Mouse (Mus musculus) intestine, embryonic 15.5 days (tissue): ENCODE data around the gene Dnah3. TPM values are rescaled to one million over a fixed set of nuclear protein-coding genes. Genes with fewer than 3 reads are reported as not detected.

Experiments used
- ATAC-seq: fragments of 200-750 bp; cut with Nextera tagmentation; 2 replicates; pipeline ENCODE4 v1.8.0; 2017; ENCODE audit warnings: moderate TSS enrichment, moderate library complexity
- H3K27ac ChIP-seq: fragments of 300-500 bp; sonication (generic); 2 replicates; pipeline ENCODE4 v1.5.1; 2015; ENCODE audit warnings: mild to moderate bottlenecking, inconsistent platforms
- H3K27me3 ChIP-seq: fragments of 300-500 bp; sonication (generic); replicated peaks from 2 replicates; pipeline ENCODE4 v1.6.1; 2015; ENCODE audit warnings: inconsistent platforms
- H3K36me3 ChIP-seq: fragments of 300-500 bp; sonication (generic); 2 replicates; pipeline ENCODE4 v1.6.1; 2015; ENCODE audit warnings: inconsistent platforms
- H3K4me1 ChIP-seq: fragments of 300-500 bp; sonication (generic); replicated peaks from 2 replicates; pipeline ENCODE4 v1.6.1; 2015; ENCODE audit warnings: inconsistent platforms
- H3K4me2 ChIP-seq: fragments of 300-500 bp; sonication (generic); replicated peaks from 2 replicates; pipeline ENCODE4 v1.6.1; 2015; ENCODE audit warnings: mild to moderate bottlenecking, inconsistent platforms
- H3K4me3 ChIP-seq: fragments of 300-500 bp; sonication (generic); replicated peaks from 2 replicates; pipeline ENCODE4 v1.5.1; 2015; ENCODE audit warnings: inconsistent platforms
- H3K9ac ChIP-seq: fragments of 300-500 bp; sonication (generic); 2 replicates; pipeline ENCODE4 v1.6.1; 2015; ENCODE audit warnings: inconsistent platforms
- H3K9me3 ChIP-seq: fragments of 300-500 bp; sonication (generic); 2 replicates; pipeline ENCODE4 v1.6.1; 2016; ENCODE audit warnings: inconsistent platforms
- WGBS: fragments of 180-500 bp; shearing (Covaris S2); methylation state at CpG from one replicate; pipeline ENCODE4 v1.1.7; 2015; 5-methylcytosine and 5-hydroxymethylcytosine counted together
- polyA plus RNA-seq: library from polyadenylated mRNA; unstranded; fragments of >200 nt; fragmentation: Nextera tagmentation; extraction: Ambion mirVana; gene quantifications from 2 replicates; pipeline ENCODE4 v1.2.1, GENCODE M21; 2015

Dnah3 gene
- polyA plus RNA-seq, 1 experiment from 2014 or later, result not detected

DNA sequence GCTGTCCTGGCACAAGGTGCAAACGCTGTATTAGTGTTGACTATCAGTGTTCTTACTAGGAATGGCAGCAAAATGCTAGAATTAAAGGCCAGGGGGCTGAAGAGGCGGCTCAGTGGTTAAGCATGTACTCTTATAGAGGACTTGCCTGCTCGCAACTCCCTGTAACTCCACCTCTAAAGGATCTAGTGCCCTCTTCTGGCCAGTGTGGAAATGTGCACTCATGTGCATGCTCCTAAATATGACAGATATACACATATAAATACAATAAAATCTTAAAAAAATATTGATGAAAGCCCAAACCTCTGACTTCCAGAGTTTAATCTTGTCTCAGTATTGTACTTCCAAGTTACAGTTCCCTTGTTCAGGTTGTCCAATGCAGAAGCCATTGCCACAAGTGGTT, 51.1 kb downstream of the Dnah3 start:
- Histone ChIP-seq H3K9me3 (no peaks in the 10 kb centered on the region), H3K9ac (no peak overlapping the region), H3K4me2 (no peak overlapping the region), H3K27ac (no peak overlapping the region), H3K4me1 (no peaks in the 10 kb centered on the region), H3K36me3 (no peaks in the 10 kb centered on the region), H3K4me3 (no peak overlapping the region), H3K27me3 (no peaks in the 10 kb centered on the region)
- no peak for ATAC-seq
- 87% methylated on average over 3 of the region's 3 CpGs for WGBS

DNA sequence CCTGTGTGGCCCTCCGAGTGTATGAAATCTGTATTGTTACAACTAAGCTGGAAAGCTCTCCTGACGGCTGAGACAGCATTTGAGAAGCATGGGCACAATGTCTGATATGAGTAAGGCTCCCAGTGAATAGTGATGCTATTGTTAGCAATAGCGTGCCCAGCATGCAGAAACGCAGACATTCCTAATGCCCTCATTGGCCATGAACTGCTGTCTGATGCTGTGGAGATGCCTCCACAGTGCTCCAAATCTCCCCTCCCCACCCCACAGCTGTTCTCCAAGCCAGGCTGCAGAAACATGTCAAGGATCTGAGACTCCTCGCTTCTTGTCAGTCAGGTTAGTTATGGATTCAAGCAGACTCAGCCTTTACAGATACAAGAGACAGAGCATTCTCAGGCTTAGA, 58.7 kb downstream of the Dnah3 start:
- no peak overlapping the region for H3K27ac ChIP-seq
- no peaks in the 10 kb centered on the region for H3K36me3 ChIP-seq
- H3K9ac ChIP-seq, result no peak overlapping the region
- WGBS, result 75% methylated on average over 5 of the region's 5 CpGs
- H3K4me1 ChIP-seq, result no peaks in the 10 kb centered on the region
- no peak for ATAC-seq
- no peak overlapping the region for H3K4me2 ChIP-seq
- no peak overlapping the region for H3K4me3 ChIP-seq
- H3K9me3 ChIP-seq, result no peaks in the 10 kb centered on the region; the same call in 1 of the 2 replicates
- no peaks in the 10 kb centered on the region for H3K27me3 ChIP-seq

DNA sequence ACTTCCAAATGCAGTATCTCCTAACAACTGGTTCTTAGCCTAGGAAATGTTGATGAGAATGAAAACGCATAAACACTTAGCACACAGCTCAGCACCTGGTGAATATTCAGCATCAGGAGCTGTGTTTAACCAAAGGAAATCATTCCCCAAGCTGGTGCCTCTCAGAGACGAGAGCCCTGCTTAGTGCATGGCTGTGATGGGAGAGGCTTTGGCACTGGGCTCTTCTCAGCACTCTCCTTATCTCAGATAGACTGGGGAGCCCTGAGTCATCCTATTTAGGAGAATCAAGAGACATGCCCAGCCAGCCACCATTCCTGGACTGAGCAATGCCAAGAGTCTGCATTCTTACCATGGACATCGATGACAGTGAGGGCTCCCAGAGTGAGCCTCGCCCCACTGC, 60.1 kb downstream of the Dnah3 start:
- Histone ChIP-seq H3K27me3 (no peaks in the 10 kb centered on the region), H3K4me2 (no peak overlapping the region), H3K9ac (no peak overlapping the region), H3K36me3 (no peaks in the 10 kb centered on the region), H3K4me1 (no peaks in the 10 kb centered on the region), H3K27ac (no peak overlapping the region), H3K9me3 (no peaks in the 10 kb centered on the region; the same call in 1 of the 2 replicates), H3K4me3 (no peak overlapping the region)
- ATAC-seq, result no peak
- 72% methylated on average over 4 of the region's 4 CpGs for WGBS

DNA sequence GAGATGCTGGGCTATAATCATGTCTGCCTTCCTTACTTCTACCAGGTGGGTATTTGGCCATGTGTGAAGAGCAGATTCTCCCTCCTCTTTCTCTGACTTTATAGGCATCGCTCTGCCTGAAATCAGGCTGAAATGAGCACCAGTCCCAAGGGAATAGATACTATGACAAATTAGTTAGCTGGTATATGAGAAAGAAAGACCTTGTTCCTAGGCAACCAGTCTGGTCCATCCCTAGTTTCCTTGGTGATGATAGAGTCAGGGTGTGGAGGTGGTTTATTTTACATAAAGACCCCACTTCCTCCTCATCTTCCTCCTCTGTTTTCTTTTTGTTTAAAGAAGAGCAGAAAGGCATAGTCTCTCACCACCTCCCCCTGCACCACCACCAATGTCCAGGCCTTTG, 60.5 kb downstream of the Dnah3 start:
- Histone ChIP-seq H3K9ac (no peak overlapping the region), H3K9me3 (no peaks in the 10 kb centered on the region; the same call in 1 of the 2 replicates), H3K36me3 (no peaks in the 10 kb centered on the region), H3K4me1 (no peaks in the 10 kb centered on the region), H3K4me3 (no peak overlapping the region), H3K27ac (no peak overlapping the region), H3K4me2 (no peak overlapping the region), H3K27me3 (no peaks in the 10 kb centered on the region)
- WGBS, result 82% methylated on average over 1 of the region's 1 CpGs
- no peak for ATAC-seq

GRCm38 (mm10) chr7:120028669-120029068, 66.4 kb downstream of the Dnah3 start:
- Histone ChIP-seq H3K27ac (no peak overlapping the region), H3K4me1 (no peaks in the 10 kb centered on the region), H3K9ac (no peak overlapping the region), H3K4me2 (no peak overlapping the region), H3K4me3 (no peak overlapping the region), H3K36me3 (no peaks in the 10 kb centered on the region), H3K27me3 (no peaks in the 10 kb centered on the region), H3K9me3 (no peaks in the 10 kb centered on the region; the same call in 1 of the 2 replicates)
- no peak for ATAC-seq
- WGBS, result 93% methylated on average over 1 of the region's 1 CpGs

- Histone ChIP-seq H3K9ac (no peak overlapping the region), H3K9me3 (no peaks in the 10 kb centered on the region), H3K27ac (no peak overlapping the region), H3K27me3 (no peaks in the 10 kb centered on the region), H3K36me3 (no peaks in the 10 kb centered on the region), H3K4me2 (no peak overlapping the region), H3K4me3 (no peak overlapping the region), H3K4me1 (no peaks in the 10 kb centered on the region)
- no peak for ATAC-seq
- 77% methylated on average over 6 of the region's 6 CpGs for WGBS
These were observed 98.0 kb downstream of the Dnah3 start for GRCm38 (mm10) chr7:119997066-119997465.

DNA sequence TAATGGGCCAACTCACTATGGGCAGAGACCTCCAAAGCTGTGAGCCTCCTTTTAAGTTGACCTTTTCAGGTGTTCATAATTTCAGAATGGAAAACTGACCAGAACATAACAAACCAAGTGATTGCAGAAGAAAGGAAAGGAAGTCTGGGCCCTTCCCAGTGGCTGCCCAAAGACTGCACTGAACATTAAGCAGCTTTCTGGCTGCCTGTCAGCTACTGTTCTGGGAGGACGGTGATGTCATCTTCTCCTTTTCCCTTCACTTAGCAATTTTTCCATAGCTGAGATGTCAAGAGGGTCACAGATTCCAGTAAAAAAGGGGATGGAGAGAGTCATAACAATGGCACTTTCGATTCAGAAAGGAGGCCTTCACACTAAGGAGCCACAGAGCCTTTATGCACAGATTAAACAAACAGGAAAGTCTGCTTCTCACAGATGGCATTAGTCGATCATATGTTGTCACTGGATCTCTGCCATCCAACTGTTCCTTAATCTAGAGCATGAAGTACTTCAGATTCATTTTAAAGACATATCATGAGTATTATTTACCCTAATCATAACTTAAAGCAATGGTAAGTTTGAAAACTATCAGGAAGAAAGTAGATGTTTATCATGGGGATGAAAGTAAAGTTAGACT, 109.7 kb downstream of the Dnah3 start:
- H3K4me3 ChIP-seq, result no peak overlapping the region
- H3K9me3 ChIP-seq, result no peaks in the 10 kb centered on the region
- WGBS, result 73% methylated on average over 3 of the region's 3 CpGs
- no peak overlapping the region for H3K4me2 ChIP-seq
- H3K36me3 ChIP-seq, result no peaks in the 10 kb centered on the region
- H3K27me3 ChIP-seq, result no peaks in the 10 kb centered on the region
- no peak overlapping the region for H3K27ac ChIP-seq
- H3K4me1 ChIP-seq, result no peaks in the 10 kb centered on the region
- ATAC-seq, result no peak
- no peak overlapping the region for H3K9ac ChIP-seq

DNA sequence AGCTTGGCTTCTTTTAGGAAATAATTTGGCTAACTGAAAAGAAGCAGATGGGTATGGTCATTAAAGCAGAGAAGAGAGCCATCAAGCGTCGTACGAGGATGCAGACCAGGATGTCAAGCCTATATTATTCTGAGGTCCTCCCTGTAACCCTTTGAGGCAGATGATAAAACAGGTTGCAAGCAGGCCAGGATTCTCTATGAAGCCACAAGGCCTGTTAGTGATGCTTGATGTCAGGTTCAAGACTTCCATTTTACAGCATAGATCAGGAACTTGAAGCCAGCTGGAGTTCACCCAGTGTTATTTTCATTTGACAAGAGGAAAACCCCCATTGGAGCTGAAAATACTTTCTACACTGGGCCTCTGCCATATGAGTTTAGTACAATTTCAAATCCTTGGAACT, 114.9 kb downstream of the Dnah3 start:
- H3K9me3 ChIP-seq, result no peaks in the 10 kb centered on the region
- no peaks in the 10 kb centered on the region for H3K27me3 ChIP-seq
- H3K4me3 ChIP-seq, result no peak overlapping the region
- no peak overlapping the region for H3K27ac ChIP-seq
- no peaks in the 10 kb centered on the region for H3K4me1 ChIP-seq
- ATAC-seq, result no peak
- H3K36me3 ChIP-seq, result no peaks in the 10 kb centered on the region
- H3K9ac ChIP-seq, result no peak overlapping the region
- 88% methylated on average over 3 of the region's 3 CpGs for WGBS
- H3K4me2 ChIP-seq, result no peak overlapping the region

DNA sequence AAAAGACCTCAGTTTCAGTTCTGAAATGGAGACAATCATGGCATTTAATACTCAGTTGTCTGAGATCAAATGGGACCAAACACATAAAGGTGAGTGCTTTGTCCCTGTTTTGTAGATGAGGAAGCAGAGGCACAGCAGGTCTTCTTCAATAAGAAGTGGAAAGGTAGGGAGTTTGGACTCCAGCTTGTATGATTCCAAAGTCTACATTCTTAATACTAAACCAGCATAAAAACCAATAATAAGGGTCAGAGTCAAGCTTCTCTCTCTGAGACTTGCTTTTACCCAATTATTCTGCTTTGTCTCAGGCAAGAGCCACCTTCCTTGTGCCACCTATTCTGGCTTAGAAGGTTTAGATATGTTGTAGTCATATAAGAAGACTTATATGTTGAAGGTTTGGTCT, 116.5 kb downstream of the Dnah3 start:
- Histone ChIP-seq H3K27ac (no peak overlapping the region), H3K4me3 (no peak overlapping the region), H3K36me3 (no peaks in the 10 kb centered on the region), H3K4me1 (no peaks in the 10 kb centered on the region), H3K9me3 (no peaks in the 10 kb centered on the region), H3K4me2 (no peak overlapping the region), H3K27me3 (no peaks in the 10 kb centered on the region), H3K9ac (no peak overlapping the region)
- no peak for ATAC-seq

DNA sequence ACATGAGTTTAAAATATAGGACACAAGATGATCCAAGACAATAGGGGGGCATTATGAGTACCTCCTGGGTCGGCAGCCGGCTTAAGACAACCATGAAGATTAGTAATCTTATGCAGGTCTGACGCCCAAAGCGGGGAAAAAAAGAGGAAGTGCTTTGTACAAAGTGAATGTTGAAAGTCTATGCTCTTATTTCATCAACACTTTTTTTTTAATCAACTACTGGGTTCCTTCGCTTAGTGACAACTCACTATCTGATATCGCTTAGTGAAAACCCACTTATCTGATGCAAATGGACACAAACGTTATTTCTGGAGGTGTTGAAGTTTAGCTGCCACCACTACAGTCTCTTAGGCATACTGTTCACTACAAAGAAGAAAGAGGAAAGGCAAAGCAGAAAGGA, 117.5 kb downstream of the Dnah3 start:
- H3K4me3 ChIP-seq, result no peak overlapping the region
- H3K4me2 ChIP-seq, result no peak overlapping the region
- H3K9ac ChIP-seq, result no peak overlapping the region
- H3K27me3 ChIP-seq, result no peaks in the 10 kb centered on the region
- ATAC-seq, result no peak
- H3K9me3 ChIP-seq, result no peaks in the 10 kb centered on the region
- 85% methylated on average over 7 of the region's 7 CpGs for WGBS
- H3K27ac ChIP-seq, result no peak overlapping the region
- H3K4me1 ChIP-seq, result no peaks in the 10 kb centered on the region
- no peaks in the 10 kb centered on the region for H3K36me3 ChIP-seq

DNA sequence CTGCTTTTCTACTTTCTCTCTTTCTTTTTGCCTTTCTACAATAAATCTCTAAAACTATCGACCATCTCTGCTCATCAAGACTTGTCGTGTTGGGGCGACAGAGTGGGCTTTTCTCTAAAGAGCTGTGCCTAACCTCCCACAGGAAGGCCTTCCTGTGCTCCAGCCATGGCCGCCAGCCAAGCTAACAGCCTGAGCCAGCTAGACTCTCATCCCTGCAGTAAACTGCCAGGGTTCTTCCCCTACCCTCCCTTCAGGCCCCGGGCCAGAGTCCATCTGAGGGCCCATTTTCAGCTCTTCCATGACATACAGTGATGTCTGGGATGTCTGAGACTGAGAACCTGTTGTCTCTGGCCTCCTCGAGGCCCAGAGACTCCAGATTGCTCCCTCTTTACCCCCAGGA, 118.8 kb downstream of the Dnah3 start:
- 76% methylated on average over 6 of the region's 6 CpGs for whole genome bisulfite sequencing
- Histone ChIP-seq H3K27me3 (no peaks in the 10 kb centered on the region), H3K9ac (no peak overlapping the region), H3K9me3 (no peaks in the 10 kb centered on the region), H3K4me1 (no peaks in the 10 kb centered on the region), H3K4me2 (no peak overlapping the region), H3K27ac (no peak overlapping the region), H3K4me3 (no peak overlapping the region), H3K36me3 (no peaks in the 10 kb centered on the region)
- peak; percentile 49; the same call in 1 of the 2 replicates for ATAC-seq

GRCm38 (mm10) chr7:119974214-119974613, 120.9 kb downstream of the Dnah3 start:
- ATAC-seq, result no peak
- H3K36me3 ChIP-seq, result no peaks in the 10 kb centered on the region
- H3K4me3 ChIP-seq, result no peak overlapping the region
- H3K4me1 ChIP-seq, result no peaks in the 10 kb centered on the region
- no peak overlapping the region for H3K27ac ChIP-seq
- 84% methylated on average over 5 of the region's 5 CpGs for WGBS
- H3K9me3 ChIP-seq, result no peaks in the 10 kb centered on the region
- no peak overlapping the region for H3K4me2 ChIP-seq
- H3K9ac ChIP-seq, result no peak overlapping the region
- no peaks in the 10 kb centered on the region for H3K27me3 ChIP-seq

DNA sequence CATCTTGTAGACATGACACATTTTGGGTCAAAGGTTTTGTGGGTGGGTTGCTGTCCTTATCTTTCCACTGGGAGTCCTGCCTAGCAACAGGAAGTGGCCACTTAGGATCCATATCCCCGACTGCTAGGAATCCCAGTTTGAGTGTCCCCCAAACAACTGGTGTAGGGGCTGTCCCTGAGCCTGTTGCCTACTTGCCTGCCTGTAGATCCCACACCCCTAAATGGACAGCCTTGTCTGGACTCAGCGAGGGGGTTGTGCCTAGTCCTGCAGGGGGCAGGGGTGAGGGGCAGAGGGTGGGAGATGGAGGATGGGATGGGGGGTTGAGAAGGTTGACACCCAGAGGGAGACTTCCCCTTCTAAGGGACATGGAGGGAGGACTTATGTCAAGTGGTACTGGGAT, 125.8 kb downstream of the Dnah3 start:
- Histone ChIP-seq H3K4me1 (no peaks in the 10 kb centered on the region), H3K4me3 (no peak overlapping the region), H3K27me3 (no peaks in the 10 kb centered on the region), H3K9me3 (no peaks in the 10 kb centered on the region), H3K9ac (no peak overlapping the region), H3K27ac (no peak overlapping the region), H3K36me3 (no peaks in the 10 kb centered on the region), H3K4me2 (no peak overlapping the region)
- 72% methylated on average over 2 of the region's 2 CpGs for WGBS
- ATAC-seq, result no peak
